Mouse (Mus musculus): Measurements from ENCODE around the gene Haus5.

- TF ChIP-seq CTCF (IDR thresholded peaks at IDR 0.05), result no peak
- no peak for TF ChIP-seq EP300 (IDR thresholded peaks at IDR 0.05)
Measured at GRCm38 (mm10) chr7:30636395-30636794, 28.4 kb downstream of the Haus5 start.

All from lung, postnatal 0 days (tissue).